Comparison of ENCODE assay signal across 9 mouse cellular contexts in the genomic region with DNA sequence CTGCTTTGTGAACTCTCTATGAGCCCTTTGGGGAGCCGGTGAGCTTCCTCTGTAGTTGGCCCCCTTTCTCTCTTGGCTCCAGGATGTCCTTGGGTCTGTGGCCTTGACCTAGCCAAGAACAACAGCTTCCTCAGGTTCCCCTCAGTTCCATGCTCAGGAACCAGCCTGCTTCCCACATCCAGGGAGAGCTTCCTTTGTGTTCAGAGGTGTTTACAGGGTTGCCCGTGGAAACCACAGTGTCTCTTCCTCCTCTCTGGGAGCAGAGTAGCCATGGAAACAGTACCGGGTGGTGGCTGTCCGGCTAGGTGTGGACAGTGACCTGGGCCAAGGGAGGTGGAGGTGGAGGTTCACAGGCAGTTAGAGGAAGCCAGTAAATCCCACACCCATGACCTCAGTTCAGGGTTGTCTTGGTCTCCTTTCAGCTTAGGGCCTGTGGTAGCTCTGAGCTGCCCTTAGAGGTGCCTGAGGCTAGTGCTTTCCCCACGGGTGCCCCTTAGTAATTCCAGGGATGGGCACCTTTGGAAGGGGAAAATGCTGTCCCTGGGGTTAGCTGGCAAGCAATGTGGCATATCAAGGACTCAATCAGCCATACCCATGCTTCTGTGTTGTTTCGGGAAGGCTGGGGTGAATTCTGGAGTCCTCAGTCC. TPM values are rescaled to one million over a fixed set of nuclear protein-coding genes. Genes with fewer than 3 reads are reported as not detected.
DNase-seq lines count a peak whose midpoint lies in the region; ATAC-seq and TF ChIP-seq lines count a peak whose summit lies in the region.
"Had no signal": no experiment of that assay in that cellular context is flagged by ENCODE, and none has a peak within 500 bp of the region (broad histone marks: within the 10 kb centered on the region; RNA-seq: fewer than 3 reads in every experiment).

No protein-coding gene starts in this region.

- no peak overlapping the region for H3K4me2 ChIP-seq in heart, postnatal 0 days (ENCODE audit: low read depth, low read length)
- H3K4me2 ChIP-seq in midbrain, embryonic 16.5 days (ENCODE audit: low read length), result no peak overlapping the region
- H3K4me2 ChIP-seq: heart, embryonic 13.5 days had no signal

- TF ChIP-seq CTCF in left cerebral cortex, adult 2 months (IDR thresholded peaks at IDR 0.05), result no peak
- no peak for TF ChIP-seq CTCF in heart, postnatal 0 days (IDR thresholded peaks at IDR 0.05; ENCODE audit: low read depth)

- peak overlapping the region; percentile 19; the same call in 1 of the 2 replicates for H3K27ac ChIP-seq in left cerebral cortex, adult 2 months
- H3K27ac ChIP-seq in embryonic facial prominence, embryonic 10.5 days (replicated peaks), result peak overlapping the region; percentile 51
- no peak overlapping the region for H3K27ac ChIP-seq in heart, postnatal 0 days (ENCODE audit: low read depth)
- no peak overlapping the region for H3K27ac ChIP-seq in midbrain, embryonic 16.5 days (ENCODE audit: low read length)
- H3K27ac ChIP-seq: heart, embryonic 13.5 days had no signal

- no peak for DNase-seq in left cerebral cortex, adult 2 months (ENCODE audit: extremely low spot score in 1 of 2, low spot score in 2 of 2)
- DNase-seq in left cerebral cortex, adult 11 months (ENCODE audit: low spot score), result no peak
- peak; percentile 29 for DNase-seq in embryonic facial prominence, embryonic 10.5 days (ENCODE audit: low spot score)
- DNase-seq in heart, postnatal 0 days (ENCODE audit: low spot score), result peak; percentile 64
- DNase-seq in cerebellum, adult 11-12 months, result no peak
- DNase-seq in cerebellum, adult 9-10 months, result no peak

- peaks cover 31% of the 10 kb centered on the region for H3K4me1 ChIP-seq in embryonic facial prominence, embryonic 10.5 days
- no peaks in the 10 kb centered on the region for H3K4me1 ChIP-seq in heart, postnatal 0 days (ENCODE audit: control insufficient read depth, insufficient read depth)
- no peaks in the 10 kb centered on the region for H3K4me1 ChIP-seq in midbrain, embryonic 16.5 days (ENCODE audit: control insufficient read depth, insufficient read depth, low read length)

- intact Hi-C loops in left cerebral cortex, adult 2 months (cut with DNase I), result no loop called here

- TF ChIP-seq EP300 in heart, postnatal 0 days (IDR thresholded peaks at IDR 0.05; ENCODE audit: low read depth), result peak; percentile 58; the same call in 1 of the 2 replicates

- no peaks in the 10 kb centered on the region for H3K36me3 ChIP-seq in embryonic facial prominence, embryonic 10.5 days (replicated peaks)
- H3K36me3 ChIP-seq in heart, postnatal 0 days (replicated peaks; ENCODE audit: control insufficient read depth, insufficient read depth, low read length), result no peaks in the 10 kb centered on the region
- H3K36me3 ChIP-seq in midbrain, embryonic 16.5 days (ENCODE audit: control insufficient read depth, insufficient read depth, low read length), result no peaks in the 10 kb centered on the region
- H3K36me3 ChIP-seq: heart, embryonic 13.5 days had no signal

- no peak overlapping the region for H3K9ac ChIP-seq in heart, postnatal 0 days (replicated peaks; ENCODE audit: low read depth, low read length)
- H3K9ac ChIP-seq in midbrain, embryonic 16.5 days (ENCODE audit: low read depth, low read length), result no peak overlapping the region
- H3K9ac ChIP-seq: heart, embryonic 13.5 days had no signal

- 62% methylated on average over 6 of the region's 6 CpGs for WGBS in embryonic facial prominence, embryonic 10.5 days
- WGBS in heart, postnatal 0 days, result 62% methylated on average over 6 of the region's 6 CpGs
- WGBS in midbrain, embryonic 16.5 days, result 49% methylated on average over 6 of the region's 6 CpGs

- H3K27me3 ChIP-seq in embryonic facial prominence, embryonic 10.5 days (replicated peaks; ENCODE audit: low read depth, poor library complexity, severe bottlenecking), result no peaks in the 10 kb centered on the region
- H3K27me3 ChIP-seq in heart, postnatal 0 days (ENCODE audit: control insufficient read depth, insufficient read depth, low read length), result no peaks in the 10 kb centered on the region
- H3K27me3 ChIP-seq in midbrain, embryonic 16.5 days (ENCODE audit: control insufficient read depth, insufficient read depth, low read depth, low read length), result no peaks in the 10 kb centered on the region
- H3K27me3 ChIP-seq: heart, embryonic 13.5 days had no signal

- H3K9me3 ChIP-seq in embryonic facial prominence, embryonic 10.5 days, result no peaks in the 10 kb centered on the region
- no peaks in the 10 kb centered on the region for H3K9me3 ChIP-seq in heart, postnatal 0 days (replicated peaks; ENCODE audit: control insufficient read depth, low read length)
- no peaks in the 10 kb centered on the region for H3K9me3 ChIP-seq in midbrain, embryonic 16.5 days (replicated peaks; ENCODE audit: control insufficient read depth, low read length, poor library complexity, severe bottlenecking)
- H3K9me3 ChIP-seq: heart, embryonic 13.5 days had no signal

- ATAC-seq in heart, postnatal 0 days (ENCODE audit: insufficient read depth, low read depth), result peak; percentile 80
- ATAC-seq in midbrain, embryonic 16.5 days, result peak; percentile 88
- no peak for ATAC-seq in CD4-positive, CD25-positive, alpha-beta regulatory T cell, adult 4 months

- H3K4me3 ChIP-seq in left cerebral cortex, adult 2 months, result no peak overlapping the region
- H3K4me3 ChIP-seq in embryonic facial prominence, embryonic 10.5 days, result no peak overlapping the region
- H3K4me3 ChIP-seq in heart, postnatal 0 days (ENCODE audit: low read depth, low read length), result no peak overlapping the region
- no peak overlapping the region for H3K4me3 ChIP-seq in midbrain, embryonic 16.5 days (ENCODE audit: low read depth, low read length)
- H3K4me3 ChIP-seq: heart, embryonic 13.5 days had no signal

RNA-seq across cellular contexts. Expression of a gene that starts 40.6 kb away (rescaled TPM):
- 1 to 10 TPM; 3.8 to 5.9 TPM for total RNA-seq in left cerebral cortex, adult 2 months (2021)
- polyA plus RNA-seq in embryonic facial prominence, embryonic 10.5 days (2016; fragmentation: Nextera tagmentation; extraction: Ambion mirVana), result 3.8 and 4.0 TPM in 2 replicates
- 11.6 and 13.4 TPM in 2 replicates for total RNA-seq in heart, postnatal 0 days (2014; rRNA removed; ENCODE audit: low replicate concordance)
- polyA plus RNA-seq in heart, postnatal 0 days (2015; fragmentation: Nextera tagmentation; extraction: Ambion mirVana), result 4.6 TPM in 2 replicates
- 1.6 and 2.8 TPM in 2 replicates for polyA plus RNA-seq in midbrain, embryonic 16.5 days (2015; fragmentation: Nextera tagmentation; extraction: Ambion mirVana)
- polyA plus RNA-seq in CD4-positive, CD25-positive, alpha-beta regulatory T cell, adult 4 months (2017; shearing (Covaris generic)), result 10 to 100 TPM; 68.3 to 91.8 TPM

Comparison
In these comparisons a context has a peak if more than half of its experiments do, and no peak if none do; other contexts are left out.
1. DNase-seq: peak in embryonic facial prominence, embryonic 10.5 days (single experiment) and heart, postnatal 0 days (single experiment); none in left cerebral cortex, adult 2 months (0 of 2), left cerebral cortex, adult 11 months (single experiment), cerebellum, adult 11-12 months (single experiment) and cerebellum, adult 9-10 months (single experiment).
2. H3K27ac ChIP-seq: peak in left cerebral cortex, adult 2 months (single experiment) and embryonic facial prominence, embryonic 10.5 days (single experiment); none in heart, postnatal 0 days (single experiment) and midbrain, embryonic 16.5 days (single experiment).
3. RNA of a gene that starts 40.6 kb away (polyA plus RNA-seq): 68.3 to 91.8 TPM in CD4-positive, CD25-positive, alpha-beta regulatory T cell, adult 4 months; 4.6 TPM in heart, postnatal 0 days, 3.8 to 4.0 TPM in embryonic facial prominence, embryonic 10.5 days and 1.6 to 2.8 TPM in midbrain, embryonic 16.5 days; every median in the first group is over 10 times any median in the second.